8 mouse cellular contexts compared by ENCODE assay signal in genomic region chr5:100605828-100606229, GRCm38 (mm10). TPM values are rescaled to one million over a fixed set of nuclear protein-coding genes. Genes with fewer than 3 reads are reported as not detected.
DNase-seq lines count a peak whose midpoint lies in the region; ATAC-seq and TF ChIP-seq lines count a peak whose summit lies in the region.

No protein-coding gene starts in this region.

- H3K27me3 ChIP-seq in heart, embryonic 16.5 days (ENCODE audit: control insufficient read depth, insufficient read depth, low read length): no peaks in the 10 kb centered on the region
- no peaks in the 10 kb centered on the region for H3K27me3 ChIP-seq in limb, embryonic 15.5 days
- H3K27me3 ChIP-seq in forebrain, embryonic 10.5 days (ENCODE audit: poor library complexity, severe bottlenecking): no peaks in the 10 kb centered on the region
- H3K27me3 ChIP-seq in thymus, adult 2 months (ENCODE audit: control insufficient read depth, insufficient read depth, low read length): no peaks in the 10 kb centered on the region

- H3K9ac ChIP-seq in heart, embryonic 16.5 days (ENCODE audit: low read length): no peak overlapping the region; the same call in 1 of the 2 replicates
- H3K9ac ChIP-seq in limb, embryonic 15.5 days: no peak overlapping the region

- no peak overlapping the region for H3K4me3 ChIP-seq in heart, embryonic 16.5 days (ENCODE audit: low read length)
- no peak overlapping the region for H3K4me3 ChIP-seq in limb, embryonic 15.5 days
- no peak overlapping the region for H3K4me3 ChIP-seq in forebrain, embryonic 10.5 days
- no peak overlapping the region for H3K4me3 ChIP-seq in thymus, adult 2 months (ENCODE audit: control insufficient read depth, insufficient read depth, low read length)

- H3K9me3 ChIP-seq in heart, embryonic 16.5 days (replicated peaks; ENCODE audit: control insufficient read depth, low read length): no peaks in the 10 kb centered on the region
- no peaks in the 10 kb centered on the region for H3K9me3 ChIP-seq in limb, embryonic 15.5 days
- no peaks in the 10 kb centered on the region for H3K9me3 ChIP-seq in forebrain, embryonic 10.5 days

- no peak for TF ChIP-seq CTCF in thymus, adult 2 months (IDR thresholded peaks at IDR 0.05; ENCODE audit: borderline replicate concordance, control insufficient read depth, extremely low read depth, insufficient read depth, low read length, poor library complexity)

- 48% methylated on average over 9 of the region's 9 CpGs for WGBS in heart, embryonic 16.5 days
- 37% methylated on average over 9 of the region's 9 CpGs for WGBS in limb, embryonic 15.5 days
- 85% methylated on average over 9 of the region's 9 CpGs for WGBS in forebrain, embryonic 10.5 days
- 94% methylated on average over 9 of the region's 9 CpGs for WGBS in thymus, adult 2 months

- TF ChIP-seq POLR2A in thymus, adult 2 months (IDR thresholded peaks at IDR 0.05; ENCODE audit: control insufficient read depth, extremely low read depth, insufficient read depth, low read length, poor library complexity): no peak

- H3K27ac ChIP-seq in heart, embryonic 16.5 days (ENCODE audit: low read length): no peak overlapping the region
- peak overlapping the region; percentile 71 for H3K27ac ChIP-seq in limb, embryonic 15.5 days
- H3K27ac ChIP-seq in forebrain, embryonic 10.5 days: no peak overlapping the region
- no peak overlapping the region for H3K27ac ChIP-seq in thymus, adult 2 months (ENCODE audit: control insufficient read depth, insufficient read depth, low read length)

- ATAC-seq in heart, embryonic 16.5 days (replicated peaks; ENCODE audit: extremely low read depth, insufficient read depth, low FRiP score): peak; percentile 67
- ATAC-seq in limb, embryonic 15.5 days (ENCODE audit: insufficient number of reproducible peaks, low FRiP score, low TSS enrichment, low read depth): no peak
- no peak for ATAC-seq in inflammation-experienced regulatory T-cells, adult 6 months

- DNase-seq in cerebellum, postnatal 10 days: peak; percentile 26 to 56
- DNase-seq in cerebellum, adult 9-10 months: no peak
- DNase-seq in Muller cell, postnatal 12 days (ENCODE audit: inconsistent ontology term): peak; percentile 26
- DNase-seq in forebrain, embryonic 10.5 days (ENCODE audit: extremely low spot score, low spot score): no peak
- no peak for DNase-seq in thymus, adult 2 months

- H3K4me2 ChIP-seq in heart, embryonic 16.5 days (ENCODE audit: low read depth, low read length): no peak overlapping the region
- peak overlapping the region; percentile 10; the same call in 1 of the 2 replicates for H3K4me2 ChIP-seq in limb, embryonic 15.5 days

- H3K36me3 ChIP-seq in heart, embryonic 16.5 days (ENCODE audit: control insufficient read depth, insufficient read depth): no peaks in the 10 kb centered on the region
- H3K36me3 ChIP-seq in limb, embryonic 15.5 days: no peaks in the 10 kb centered on the region
- H3K36me3 ChIP-seq in forebrain, embryonic 10.5 days (replicated peaks): no peaks in the 10 kb centered on the region
- no peaks in the 10 kb centered on the region for H3K36me3 ChIP-seq in thymus, adult 2 months (ENCODE audit: control insufficient read depth, insufficient read depth, low read length)

- peaks cover 7% of the 10 kb centered on the region; the same call in 1 of the 2 replicates for H3K4me1 ChIP-seq in heart, embryonic 16.5 days (ENCODE audit: control insufficient read depth, insufficient read depth, low read length)
- peaks cover 9% of the 10 kb centered on the region for H3K4me1 ChIP-seq in limb, embryonic 15.5 days
- H3K4me1 ChIP-seq in forebrain, embryonic 10.5 days: no peaks in the 10 kb centered on the region
- no peaks in the 10 kb centered on the region for H3K4me1 ChIP-seq in thymus, adult 2 months (replicated peaks; ENCODE audit: control insufficient read depth, insufficient read depth, low read length)

RNA-seq across cellular contexts. Expression of gene Plac8, which starts 33.8 kb away (rescaled TPM):
- 18.5 and 44.7 TPM in 2 replicates for polyA plus RNA-seq in heart, embryonic 16.5 days (2015; fragmentation: Nextera tagmentation; extraction: Ambion mirVana)
- polyA plus RNA-seq in limb, embryonic 15.5 days (2015; fragmentation: Nextera tagmentation; extraction: Ambion mirVana): 5.3 and 8.3 TPM in 2 replicates
- 2.5 and 2.9 TPM in 2 replicates for polyA plus RNA-seq in forebrain, embryonic 10.5 days (2016; fragmentation: Nextera tagmentation; extraction: Ambion mirVana)
- polyA plus RNA-seq in thymus, adult 2 months (2012; rRNA removed): 118 and 153 TPM in 2 replicates
- polyA plus RNA-seq in inflammation-experienced regulatory T-cells, adult 6 months (2017; shearing (Covaris generic)): 10 to 100 TPM in 1 of 3 experiments, 1 to 10 TPM in 2; 5.5 to 17.7 (median 6.8) TPM

Comparison
In these comparisons a context has a peak if more than half of its experiments do, and no peak if none do; other contexts are left out.
1. DNase-seq: peak in cerebellum, postnatal 10 days (2 of 2) and Muller cell, postnatal 12 days (single experiment); none in cerebellum, adult 9-10 months (single experiment), forebrain, embryonic 10.5 days (single experiment) and thymus, adult 2 months (single experiment).